Mouse (Mus musculus) B cell, adult 67 days (primary cell): ENCODE results near the gene Parva. TPM values are rescaled to one million over a fixed set of nuclear protein-coding genes. Genes with fewer than 3 reads are reported as not detected.

Experiments used
- total RNA-seq, 2 experiments: library from RNA; stranded (reverse); gene quantifications; 4 replicates each; pipeline ENCODE4 v1.2.4; 2023

The Parva gene
- not detected for total RNA-seq

GRCm38 (mm10) chr7:112427357-112428157 lies at the start of gene Parva:
Gene Parva (plus strand): TSS chr7:112427505.

Other genes starting within 250 kb of the Parva start
- gene Mical2, start 201.6 kb upstream of the Parva start, total RNA-seq, result under 1 TPM in 1 of 2 experiments, not detected in 1; 0.81 TPM